Comparison of ENCODE assay signal across 19 mouse cellular contexts in the genomic region with DNA sequence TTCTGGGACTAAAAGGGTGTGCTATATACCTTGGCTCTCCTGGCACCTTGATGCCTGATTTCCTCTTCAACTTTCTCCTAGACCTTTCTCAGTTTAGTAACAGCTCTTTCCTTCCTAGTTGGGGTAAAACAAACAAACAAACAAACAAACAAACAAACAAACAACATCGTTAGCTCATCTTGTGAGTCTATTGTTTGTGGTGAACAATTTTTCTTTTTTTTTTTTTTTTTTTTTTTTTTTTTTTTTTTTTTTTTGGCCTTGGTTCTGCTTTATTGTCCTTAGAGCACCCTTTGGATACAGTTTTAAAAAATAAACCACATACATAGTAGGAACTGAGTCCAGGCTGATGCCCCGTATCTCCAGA. TPM values are rescaled to one million over a fixed set of nuclear protein-coding genes. Genes with fewer than 3 reads are reported as not detected.
DNase-seq lines count a peak whose midpoint lies in the region; ATAC-seq and TF ChIP-seq lines count a peak whose summit lies in the region.
"Had no signal": no experiment of that assay in that cellular context is flagged by ENCODE, and none has a peak within 500 bp of the region (broad histone marks: within the 10 kb centered on the region; RNA-seq: fewer than 3 reads in every experiment).

No protein-coding gene starts in this region.

- ATAC-seq in intestine, embryonic 14.5 days (replicated peaks; ENCODE audit: low FRiP score, low TSS enrichment, low read depth) = no peak
- no peak for ATAC-seq in intestine, embryonic 16.5 days
- ATAC-seq in lung, embryonic 16.5 days (ENCODE audit: low read depth) = no peak
- no peak for ATAC-seq in liver, embryonic 14.5 days (ENCODE audit: insufficient read depth)

- no peaks in the 10 kb centered on the region for H3K9me3 ChIP-seq in intestine, embryonic 14.5 days (ENCODE audit: control insufficient read depth, low read length)
- no peaks in the 10 kb centered on the region for H3K9me3 ChIP-seq in intestine, embryonic 16.5 days (ENCODE audit: control insufficient read depth, low read length)
- no peaks in the 10 kb centered on the region for H3K9me3 ChIP-seq in lung, embryonic 16.5 days (ENCODE audit: control insufficient read depth, low read length)
- no peaks in the 10 kb centered on the region for H3K9me3 ChIP-seq in ES-E14 (ENCODE audit: control insufficient read depth, insufficient read depth, low read depth, low read length)
- no peaks in the 10 kb centered on the region for H3K9me3 ChIP-seq in liver, embryonic 14.5 days (ENCODE audit: control insufficient read depth, low read length)
- H3K9me3 ChIP-seq: embryonic facial prominence, embryonic 12.5 days; lung, embryonic 15.5 days had no signal

- H3K4me3 ChIP-seq in intestine, embryonic 14.5 days (ENCODE audit: low read depth, low read length) = peak overlapping the region; percentile 44; the same call in 1 of the 2 replicates
- no peak overlapping the region for H3K4me3 ChIP-seq in intestine, embryonic 16.5 days (ENCODE audit: low read length)
- H3K4me3 ChIP-seq in lung, embryonic 16.5 days (ENCODE audit: low read length) = no peak overlapping the region
- no peak overlapping the region for H3K4me3 ChIP-seq in ES-E14 (ENCODE audit: insufficient read depth in 1 of 2, low read depth in 1 of 2, low read length in 2 of 2, poor library complexity in 1 of 2, severe bottlenecking in 1 of 2)
- H3K4me3 ChIP-seq in liver, embryonic 14.5 days (ENCODE audit: insufficient read depth in 1 of 2, low read depth in 2 of 2, low read length in 2 of 2) = no peak overlapping the region

- H3K4me1 ChIP-seq in intestine, embryonic 14.5 days (replicated peaks; ENCODE audit: control insufficient read depth, insufficient read depth, low read length) = 0 out of 2 replicates have a peak, but pooled peaks cover 9% of the 10 kb centered on the region
- no peaks in the 10 kb centered on the region for H3K4me1 ChIP-seq in intestine, embryonic 16.5 days (ENCODE audit: control insufficient read depth, insufficient read depth, low read length)
- H3K4me1 ChIP-seq in lung, embryonic 16.5 days (replicated peaks; ENCODE audit: control insufficient read depth, insufficient read depth, low read length) = peaks cover 9% of the 10 kb centered on the region; the same call in 1 of the 2 replicates
- H3K4me1 ChIP-seq in ES-E14 (ENCODE audit: control insufficient read depth in 2 of 2, insufficient read depth in 2 of 2, low read length in 2 of 2, poor library complexity in 1 of 2) = peaks cover 0 to 3% of the 10 kb centered on the region in 2 experiments; a peak in 2 of 4 replicates
- H3K4me1 ChIP-seq in liver, embryonic 14.5 days (replicated peaks; ENCODE audit: control insufficient read depth in 2 of 2, insufficient read depth in 2 of 2, low read length in 1 of 2) = peaks cover 0 to 11% of the 10 kb centered on the region in 2 experiments; a peak in 2 of 4 replicates

- WGBS in intestine, embryonic 14.5 days = 64% methylated on average over 2 of the region's 2 CpGs
- 50% methylated on average over 2 of the region's 2 CpGs for WGBS in intestine, embryonic 16.5 days
- 20% methylated on average over 2 of the region's 2 CpGs for WGBS in lung, embryonic 16.5 days
- WGBS in liver, embryonic 14.5 days (ENCODE audit: insufficient replicate concordance) = 39% methylated on average over 2 of the region's 2 CpGs

- H3K27ac ChIP-seq in intestine, embryonic 14.5 days (ENCODE audit: low read depth) = no peak overlapping the region
- H3K27ac ChIP-seq in intestine, embryonic 16.5 days (ENCODE audit: low read length) = no peak overlapping the region
- no peak overlapping the region for H3K27ac ChIP-seq in lung, embryonic 16.5 days (ENCODE audit: low read length)
- H3K27ac ChIP-seq in ES-E14 (ENCODE audit: insufficient read depth, low read depth, low read length, poor library complexity, severe bottlenecking) = no peak overlapping the region
- no peak overlapping the region for H3K27ac ChIP-seq in liver, embryonic 14.5 days
- H3K27ac ChIP-seq: embryonic facial prominence, embryonic 12.5 days; lung, embryonic 15.5 days had no signal

- DNase-seq in intestine, embryonic 14.5 days (ENCODE audit: low spot score) = no peak
- no peak for DNase-seq in lung, postnatal 10 days
- no peak for DNase-seq in ES-E14 (ENCODE audit: low read depth, low spot score)
- DNase-seq in liver, embryonic 14.5 days (ENCODE audit: low read depth in 3 of 3, low spot score in 3 of 3) = no peak
- DNase-seq in cerebellum, postnatal 14 days = no peak

- H3K27me3 ChIP-seq in intestine, embryonic 14.5 days (replicated peaks; ENCODE audit: control insufficient read depth, insufficient read depth, low read length) = no peaks in the 10 kb centered on the region
- no peaks in the 10 kb centered on the region for H3K27me3 ChIP-seq in intestine, embryonic 16.5 days (replicated peaks; ENCODE audit: control insufficient read depth, insufficient read depth, low read length)
- H3K27me3 ChIP-seq in lung, embryonic 16.5 days (ENCODE audit: control insufficient read depth, insufficient read depth, low read depth, low read length) = no peaks in the 10 kb centered on the region
- H3K27me3 ChIP-seq in liver, embryonic 14.5 days (ENCODE audit: control insufficient read depth, insufficient read depth, low read length) = no peaks in the 10 kb centered on the region
- H3K27me3 ChIP-seq: embryonic facial prominence, embryonic 12.5 days; lung, embryonic 15.5 days; Patski had no signal

- TF ChIP-seq EP300 in liver, embryonic 14.5 days (IDR thresholded peaks at IDR 0.05; ENCODE audit: low read depth) = no peak

- no peak overlapping the region for H3K4me2 ChIP-seq in intestine, embryonic 14.5 days (ENCODE audit: low read length)
- no peak overlapping the region for H3K4me2 ChIP-seq in intestine, embryonic 16.5 days (ENCODE audit: low read depth, low read length)
- peak overlapping the region; percentile 75; the same call in 1 of the 2 replicates for H3K4me2 ChIP-seq in lung, embryonic 16.5 days (ENCODE audit: low read depth, low read length)
- H3K4me2 ChIP-seq in liver, embryonic 14.5 days (ENCODE audit: low read depth) = peak overlapping the region; percentile 61

- no peak overlapping the region for H3K9ac ChIP-seq in intestine, embryonic 14.5 days (ENCODE audit: low read length)
- H3K9ac ChIP-seq in intestine, embryonic 16.5 days (ENCODE audit: low read depth, low read length) = no peak overlapping the region
- H3K9ac ChIP-seq in lung, embryonic 16.5 days (ENCODE audit: low read length) = no peak overlapping the region
- H3K9ac ChIP-seq in ES-E14 (ENCODE audit: insufficient read depth, low read depth, low read length, poor library complexity, severe bottlenecking) = no peak overlapping the region
- H3K9ac ChIP-seq in liver, embryonic 14.5 days (replicated peaks) = no peak overlapping the region

- in situ Hi-C loops in ES-E14 (cut with MboI; ENCODE audit: low sequenced_read_pairs in 2 of 2, unreplicated experiment in 2 of 2) = no loop called here

- H3K36me3 ChIP-seq in intestine, embryonic 14.5 days (ENCODE audit: control insufficient read depth, insufficient read depth, low read length) = no peaks in the 10 kb centered on the region
- no peaks in the 10 kb centered on the region for H3K36me3 ChIP-seq in intestine, embryonic 16.5 days (ENCODE audit: control insufficient read depth, insufficient read depth, low read length)
- no peaks in the 10 kb centered on the region for H3K36me3 ChIP-seq in lung, embryonic 16.5 days (ENCODE audit: control insufficient read depth, insufficient read depth, low read length)
- H3K36me3 ChIP-seq in ES-E14 (ENCODE audit: control insufficient read depth, insufficient read depth, low read length, poor library complexity, severe bottlenecking) = no peaks in the 10 kb centered on the region
- H3K36me3 ChIP-seq in liver, embryonic 14.5 days (replicated peaks; ENCODE audit: control insufficient read depth, insufficient read depth, low read depth) = no peaks in the 10 kb centered on the region
- H3K36me3 ChIP-seq: embryonic facial prominence, embryonic 12.5 days; lung, embryonic 15.5 days had no signal

- no peak for TF ChIP-seq CTCF in liver, embryonic 14.5 days (IDR thresholded peaks at IDR 0.05; ENCODE audit: low read depth)

TF ChIP-seq in ES-E14, 5 proteins besides CTCF, POLR2A, EP300 and RAD21:
- no peak for TF ChIP-seq CHD2 (IDR thresholded peaks at IDR 0.05; ENCODE audit: low read depth, low read length)
- peak; percentile 51 for TF ChIP-seq ZNF384 (IDR thresholded peaks at IDR 0.05; ENCODE audit: low read depth, low read length)

RNA-seq across cellular contexts. Expression of a gene that starts 25.9 kb away (rescaled TPM):
- polyA plus RNA-seq in intestine, embryonic 14.5 days (2014; fragmentation: Nextera tagmentation; extraction: Ambion mirVana) = 3.5 and 3.7 TPM in 2 replicates
- 1.5 TPM in 2 replicates for polyA plus RNA-seq in intestine, embryonic 16.5 days (2015; fragmentation: Nextera tagmentation; extraction: Ambion mirVana)
- polyA plus RNA-seq in lung, embryonic 16.5 days (2015; fragmentation: Nextera tagmentation; extraction: Ambion mirVana) = 1.3 and 1.5 TPM in 2 replicates
- 1.1 and 1.6 TPM in 2 replicates for total RNA-seq in ES-E14 (2012; rRNA removed)
- 0.70 and 1.0 TPM in 2 replicates for polyA plus RNA-seq in liver, embryonic 14.5 days (2012; rRNA removed)
- 0.34 and 0.39 TPM in 2 replicates for polyA plus RNA-seq in liver, embryonic 14.5 days (2014; fragmentation: Nextera tagmentation; extraction: Ambion mirVana)
- polyA plus RNA-seq: erythroblast, embryonic 14.5 days had no signal

RNA-seq across cellular contexts. Expression of a gene that starts 26.2 kb away (rescaled TPM):
- polyA plus RNA-seq in intestine, embryonic 14.5 days (2014; fragmentation: Nextera tagmentation; extraction: Ambion mirVana) = 459 and 488 TPM in 2 replicates
- polyA plus RNA-seq in intestine, embryonic 16.5 days (2015; fragmentation: Nextera tagmentation; extraction: Ambion mirVana) = 735 and 756 TPM in 2 replicates
- polyA plus RNA-seq in lung, embryonic 16.5 days (2015; fragmentation: Nextera tagmentation; extraction: Ambion mirVana) = 771 and 809 TPM in 2 replicates
- total RNA-seq in ES-E14 (2012; rRNA removed) = 876 and 957 TPM in 2 replicates
- 62.3 and 140 TPM in 2 replicates for polyA plus RNA-seq in liver, embryonic 14.5 days (2012; rRNA removed)
- 214 and 222 TPM in 2 replicates for polyA plus RNA-seq in liver, embryonic 14.5 days (2014; fragmentation: Nextera tagmentation; extraction: Ambion mirVana)

RNA-seq across cellular contexts. Expression of a gene that starts 32.3 kb away (rescaled TPM):
- polyA plus RNA-seq in intestine, embryonic 14.5 days (2014; fragmentation: Nextera tagmentation; extraction: Ambion mirVana) = not detected in 2 replicates
- not detected in 2 replicates for polyA plus RNA-seq in intestine, embryonic 16.5 days (2015; fragmentation: Nextera tagmentation; extraction: Ambion mirVana)
- not detected in 2 replicates for polyA plus RNA-seq in lung, embryonic 16.5 days (2015; fragmentation: Nextera tagmentation; extraction: Ambion mirVana)
- 0.58 and 1.4 TPM in 2 replicates for total RNA-seq in ES-E14 (2012; rRNA removed)
- polyA plus RNA-seq in liver, embryonic 14.5 days (2012; rRNA removed) = not detected in 2 replicates
- polyA plus RNA-seq in liver, embryonic 14.5 days (2014; fragmentation: Nextera tagmentation; extraction: Ambion mirVana) = not detected in 2 replicates
- total RNA-seq: monocyte, adult 5-6 weeks had no signal
- polyA plus RNA-seq: cortical plate, adult 2 months; embryonic facial prominence, embryonic 12.5 days; erythroblast, embryonic 14.5 days; forebrain, embryonic 16.5 days; gonadal fat pad, adult 2 months; heart, embryonic 11.5 days; hindbrain, embryonic 16.5 days; kidney, adult 2 months; lung, embryonic 15.5 days; neural tube, embryonic 11.5 days had no signal

RNA-seq across cellular contexts. Expression of a gene that starts 47.3 kb away (rescaled TPM):
- 1.9 and 2.2 TPM in 2 replicates for polyA plus RNA-seq in intestine, embryonic 14.5 days (2014; fragmentation: Nextera tagmentation; extraction: Ambion mirVana)
- 0.91 and 1.0 TPM in 2 replicates for polyA plus RNA-seq in intestine, embryonic 16.5 days (2015; fragmentation: Nextera tagmentation; extraction: Ambion mirVana)
- 1.7 and 1.9 TPM in 2 replicates for polyA plus RNA-seq in lung, embryonic 16.5 days (2015; fragmentation: Nextera tagmentation; extraction: Ambion mirVana)
- 5.6 and 8.1 TPM in 2 replicates for total RNA-seq in ES-E14 (2012; rRNA removed)
- polyA plus RNA-seq in liver, embryonic 14.5 days (2012; rRNA removed) = 0.89 and 0.95 TPM in 2 replicates
- polyA plus RNA-seq in liver, embryonic 14.5 days (2014; fragmentation: Nextera tagmentation; extraction: Ambion mirVana) = 0.33 and 0.46 TPM in 2 replicates

Comparison
In these comparisons a context has a peak if more than half of its experiments do, and no peak if none do; other contexts are left out.
1. H3K4me2 ChIP-seq: peak in lung, embryonic 16.5 days (single experiment) and liver, embryonic 14.5 days (single experiment); none in intestine, embryonic 14.5 days (single experiment) and intestine, embryonic 16.5 days (single experiment).